8 mouse cellular contexts compared by ENCODE assay signal in the genomic region with DNA sequence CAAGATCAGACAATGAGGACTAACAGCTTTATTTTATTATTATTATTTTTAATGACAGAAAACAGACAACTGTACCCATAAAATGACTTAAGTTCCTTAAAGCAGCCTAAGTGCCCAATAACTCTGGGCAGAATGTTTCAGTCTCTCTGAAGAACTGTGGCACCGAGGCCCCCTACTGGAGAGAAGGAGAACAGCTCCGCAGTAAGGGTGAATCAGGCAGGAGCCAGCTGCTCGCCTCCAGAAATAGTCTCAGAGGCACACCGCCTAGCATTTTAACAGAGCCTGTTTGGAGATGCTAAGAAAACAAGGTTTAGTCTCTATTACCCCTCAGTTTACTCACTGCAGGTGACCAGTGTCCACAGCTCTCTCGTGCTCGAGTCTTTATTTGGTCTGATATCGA.
DNase-seq lines count a peak whose midpoint lies in the region; ATAC-seq lines count a peak whose summit lies in the region.

No protein-coding gene starts in this region.

- no peak overlapping the region for H3K27ac ChIP-seq in forebrain, embryonic 13.5 days
- H3K27ac ChIP-seq in intestine, embryonic 15.5 days, result no peak overlapping the region
- H3K27ac ChIP-seq in neural tube, embryonic 11.5 days (ENCODE audit: low read depth, low read length), result no peak overlapping the region

- H3K4me1 ChIP-seq in forebrain, embryonic 13.5 days, result no peaks in the 10 kb centered on the region
- H3K4me1 ChIP-seq in intestine, embryonic 15.5 days (replicated peaks), result no peaks in the 10 kb centered on the region
- H3K4me1 ChIP-seq in neural tube, embryonic 11.5 days (ENCODE audit: control insufficient read depth, insufficient read depth, low read length), result no peaks in the 10 kb centered on the region

- no peak overlapping the region for H3K4me3 ChIP-seq in forebrain, embryonic 13.5 days
- no peak overlapping the region for H3K4me3 ChIP-seq in intestine, embryonic 15.5 days (replicated peaks)
- H3K4me3 ChIP-seq in neural tube, embryonic 11.5 days (ENCODE audit: low read depth, low read length), result no peak overlapping the region

- intact Hi-C loops in left cerebral cortex, postnatal 36 days (cut with DNase I), result loop anchor here (2.0 to 5.0 kb wide), 3 partner anchors 20 to 124 kb away; no protein-coding TSS in a partner anchor

- H3K9me3 ChIP-seq in forebrain, embryonic 13.5 days (replicated peaks), result no peaks in the 10 kb centered on the region
- no peaks in the 10 kb centered on the region for H3K9me3 ChIP-seq in intestine, embryonic 15.5 days
- no peaks in the 10 kb centered on the region for H3K9me3 ChIP-seq in neural tube, embryonic 11.5 days (ENCODE audit: control insufficient read depth, low read length)

- H3K36me3 ChIP-seq in forebrain, embryonic 13.5 days (ENCODE audit: poor library complexity, severe bottlenecking), result no peaks in the 10 kb centered on the region
- no peaks in the 10 kb centered on the region for H3K36me3 ChIP-seq in intestine, embryonic 15.5 days
- no peaks in the 10 kb centered on the region for H3K36me3 ChIP-seq in neural tube, embryonic 11.5 days (ENCODE audit: control insufficient read depth, insufficient read depth, low read length)

- peak; percentile 45; the same call in 1 of the 2 replicates for ATAC-seq in forebrain, embryonic 13.5 days
- peak; percentile 62 for ATAC-seq in intestine, embryonic 15.5 days
- no peak for ATAC-seq in neural tube, embryonic 11.5 days (ENCODE audit: insufficient read depth, low FRiP score, low TSS enrichment)

- no peak overlapping the region for H3K4me2 ChIP-seq in forebrain, embryonic 13.5 days
- no peak overlapping the region for H3K4me2 ChIP-seq in intestine, embryonic 15.5 days (replicated peaks)
- no peak overlapping the region for H3K4me2 ChIP-seq in neural tube, embryonic 11.5 days (ENCODE audit: low read depth)

- H3K27me3 ChIP-seq in forebrain, embryonic 13.5 days, result peaks cover 4% of the 10 kb centered on the region; the same call in 1 of the 2 replicates
- no peaks in the 10 kb centered on the region for H3K27me3 ChIP-seq in intestine, embryonic 15.5 days (replicated peaks)
- no peaks in the 10 kb centered on the region for H3K27me3 ChIP-seq in neural tube, embryonic 11.5 days (ENCODE audit: control insufficient read depth, insufficient read depth, low read length)

- DNase-seq in urinary bladder, adult 18-20 months (ENCODE audit: low spot score in 2 of 2), result peak; percentile 23 to 30
- DNase-seq in urinary bladder, postnatal 10 days (ENCODE audit: low spot score), result no peak
- peak; percentile 34 for DNase-seq in brain, embryonic 18.5 days (ENCODE audit: low read depth, low spot score)
- peak; percentile 60 to 67 for DNase-seq in left cerebral cortex, postnatal 36 days (ENCODE audit: low spot score in 2 of 2)
- DNase-seq in neural tube, embryonic 11.5 days (ENCODE audit: low spot score), result peak; percentile 71
- peak; percentile 38 for DNase-seq in thymus, postnatal 25 days

- WGBS in forebrain, embryonic 13.5 days, result 25% methylated on average over 7 of the region's 7 CpGs
- 25% methylated on average over 7 of the region's 7 CpGs for WGBS in intestine, embryonic 15.5 days
- 30% methylated on average over 7 of the region's 7 CpGs for WGBS in neural tube, embryonic 11.5 days

- no peak overlapping the region for H3K9ac ChIP-seq in forebrain, embryonic 13.5 days
- H3K9ac ChIP-seq in intestine, embryonic 15.5 days, result no peak overlapping the region
- no peak overlapping the region for H3K9ac ChIP-seq in neural tube, embryonic 11.5 days (ENCODE audit: low read length)
